30 mouse cellular contexts compared by ENCODE assay signal in the genomic region with DNA sequence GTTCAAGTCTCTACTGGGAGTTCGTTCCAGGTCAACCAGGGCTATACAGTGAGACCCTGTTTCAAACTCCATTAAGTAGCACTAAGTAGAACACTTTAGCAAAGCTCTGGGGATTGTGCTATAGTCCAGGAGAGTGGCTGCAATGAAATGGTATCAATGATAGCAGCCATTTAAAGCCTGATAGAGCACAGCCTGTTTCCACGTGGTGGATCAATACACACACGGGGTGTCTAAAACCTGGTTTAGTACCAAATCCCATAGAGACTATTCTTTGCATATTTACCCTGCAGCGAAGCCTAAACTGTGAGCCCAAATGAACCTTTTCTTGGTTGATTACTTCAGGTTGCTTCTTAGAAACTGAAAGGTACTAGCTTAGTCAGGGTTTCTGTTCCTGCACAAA. TPM values are rescaled to one million over a fixed set of nuclear protein-coding genes. Genes with fewer than 3 reads are reported as not detected.
"Had no signal": no experiment of that assay in that cellular context is flagged by ENCODE, and none has a peak within 500 bp of the region (broad histone marks: within the 10 kb centered on the region; RNA-seq: fewer than 3 reads in every experiment).

No protein-coding gene starts in this region.

- H3K9me3 ChIP-seq: embryonic facial prominence, embryonic 10.5 days; embryonic facial prominence, embryonic 12.5 days; embryonic facial prominence, embryonic 13.5 days; embryonic facial prominence, embryonic 15.5 days; forebrain, embryonic 10.5 days; forebrain, embryonic 12.5 days; forebrain, embryonic 13.5 days; forebrain, embryonic 15.5 days; heart, embryonic 10.5 days had no signal

- H3K4me2 ChIP-seq: embryonic facial prominence, embryonic 12.5 days; embryonic facial prominence, embryonic 13.5 days; embryonic facial prominence, embryonic 15.5 days; forebrain, embryonic 12.5 days; forebrain, embryonic 13.5 days; forebrain, embryonic 15.5 days had no signal

- H3K9ac ChIP-seq: embryonic facial prominence, embryonic 12.5 days; embryonic facial prominence, embryonic 13.5 days; embryonic facial prominence, embryonic 15.5 days; forebrain, embryonic 12.5 days; forebrain, embryonic 13.5 days; forebrain, embryonic 15.5 days; forebrain, postnatal 0 days had no signal

- DNase-seq: cerebellum, adult 9-10 months; cerebellum, adult 9-11 months; cerebellum, postnatal 10 days; cerebellum, postnatal 14 days; cerebellum, postnatal 25 days; cerebellum, postnatal 36 days; embryo, embryonic 11 days; forebrain, postnatal 0 days; gastrocnemius, adult 2 months; gastrocnemius, postnatal 10 days; gastrocnemius, postnatal 14 days; gastrocnemius, postnatal 25 days; gastrocnemius, postnatal 36 days; heart, adult 18-20 months had no signal

- H3K4me1 ChIP-seq: embryonic facial prominence, embryonic 10.5 days; embryonic facial prominence, embryonic 12.5 days; embryonic facial prominence, embryonic 15.5 days; forebrain, embryonic 10.5 days; forebrain, embryonic 12.5 days had no signal

- H3K27me3 ChIP-seq: embryonic facial prominence, embryonic 12.5 days; embryonic facial prominence, embryonic 13.5 days; embryonic facial prominence, embryonic 15.5 days; forebrain, embryonic 12.5 days; forebrain, embryonic 13.5 days; forebrain, embryonic 15.5 days had no signal

- H3K27ac ChIP-seq: embryonic facial prominence, embryonic 10.5 days; embryonic facial prominence, embryonic 12.5 days; embryonic facial prominence, embryonic 13.5 days; embryonic facial prominence, embryonic 15.5 days; forebrain, embryonic 10.5 days; forebrain, embryonic 12.5 days; forebrain, embryonic 13.5 days; forebrain, embryonic 15.5 days; gastrocnemius, adult 2 months; heart, adult 2 months; heart, embryonic 10.5 days had no signal

- H3K4me3 ChIP-seq: embryonic facial prominence, embryonic 10.5 days; embryonic facial prominence, embryonic 12.5 days; embryonic facial prominence, embryonic 13.5 days; embryonic facial prominence, embryonic 15.5 days; erythroblast, embryonic 14.5 days; forebrain, embryonic 10.5 days; forebrain, embryonic 12.5 days; forebrain, embryonic 13.5 days; forebrain, embryonic 15.5 days; gastrocnemius, adult 2 months; heart, adult 2 months; heart, embryonic 10.5 days had no signal

RNA-seq across cellular contexts. Expression of gene Apobec2, which starts 31.0 kb away (rescaled TPM):
- total RNA-seq: granulocyte monocyte progenitor cell, adult 5-6 weeks had no signal
- polyA plus RNA-seq: erythroblast, embryonic 14.5 days had no signal

RNA-seq across cellular contexts. Expression of gene Treml1, which starts 42.0 kb away (rescaled TPM):
- total RNA-seq: forebrain, postnatal 0 days; gastrocnemius, adult 2 months; gastrocnemius, adult 8-10 months; gastrocnemius, postnatal 10 days; gastrocnemius, postnatal 14 days; gastrocnemius, postnatal 36 days had no signal
- polyA plus RNA-seq: forebrain, postnatal 0 days had no signal

RNA-seq across cellular contexts. Expression of gene Tspo2, which starts 49.6 kb away (rescaled TPM):
- total RNA-seq: forebrain, postnatal 0 days; gastrocnemius, adult 18-20 months; gastrocnemius, adult 2 months; gastrocnemius, adult 8-10 months; gastrocnemius, postnatal 25 days; gastrocnemius, postnatal 36 days; heart, adult 8-10 months had no signal
- polyA plus RNA-seq: forebrain, embryonic 10.5 days; frontal cortex, adult 2 months had no signal
